Mouse (Mus musculus): ENCODE results near the gene 1700056E22Rik. TPM values are rescaled to one million over a fixed set of nuclear protein-coding genes. Genes with fewer than 3 reads are reported as not detected.
A peak's percentile ranks its signal among the peaks of the same experiment; 100 is the strongest.

1700056E22Rik gene
- polyA plus RNA-seq, 1 experiment from 2014 or later, result 1.0 TPM

- Histone ChIP-seq H3K9ac (ENCODE audit: low read depth, low read length) (no peak overlapping the region), H3K27me3 (replicated peaks; ENCODE audit: control insufficient read depth, insufficient read depth, low read length) (no peaks in the 10 kb centered on the region), H3K4me1 (ENCODE audit: control insufficient read depth, insufficient read depth, low read length) (peaks cover 4% of the 10 kb centered on the region; the same call in 1 of the 2 replicates), H3K27ac (replicated peaks; ENCODE audit: low read depth, low read length) (no peak overlapping the region), H3K4me2 (ENCODE audit: low read depth, low read length) (no peak overlapping the region), H3K9me3 (ENCODE audit: control insufficient read depth, low read length) (no peaks in the 10 kb centered on the region), H3K36me3 (ENCODE audit: control insufficient read depth, insufficient read depth, low read length) (no peaks in the 10 kb centered on the region), H3K4me3 (ENCODE audit: low read depth, low read length) (no peak overlapping the region)
- ATAC-seq (ENCODE audit: low read depth) (no peak), DNase-seq (ENCODE audit: low spot score) (no peak)
- 96% methylated on average over 2 of the region's 2 CpGs for WGBS
These were observed 20.1 kb upstream of the 1700056E22Rik start for GRCm38 (mm10) chr1:184054176-184054575.

DNA sequence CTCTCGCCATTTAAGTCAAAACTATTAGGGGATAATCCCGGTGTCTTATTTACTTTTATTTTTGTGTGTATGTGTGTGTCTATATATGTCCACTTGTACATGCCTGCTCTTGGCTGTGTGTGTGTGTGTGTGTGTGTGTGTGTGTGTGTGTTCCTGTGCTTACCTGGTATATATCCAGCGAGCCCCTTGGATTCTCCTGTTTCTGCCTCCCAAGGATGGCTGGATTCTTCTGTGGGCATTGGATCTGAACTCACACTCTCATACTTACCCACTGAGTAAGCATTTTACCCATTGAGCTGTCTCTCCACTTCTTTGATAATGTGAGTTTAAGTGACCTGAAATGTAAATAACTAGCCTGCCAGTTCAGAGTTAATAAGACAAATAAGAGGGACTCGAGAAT lies 19.6 kb upstream of the 1700056E22Rik start:
- Histone ChIP-seq H3K4me2 (ENCODE audit: low read depth, low read length) (no peak overlapping the region), H3K27ac (replicated peaks; ENCODE audit: low read depth, low read length) (no peak overlapping the region), H3K36me3 (ENCODE audit: control insufficient read depth, insufficient read depth, low read length) (no peaks in the 10 kb centered on the region), H3K4me1 (ENCODE audit: control insufficient read depth, insufficient read depth, low read length) (peaks cover 6% of the 10 kb centered on the region; the same call in 1 of the 2 replicates), H3K27me3 (replicated peaks; ENCODE audit: control insufficient read depth, insufficient read depth, low read length) (no peaks in the 10 kb centered on the region), H3K4me3 (ENCODE audit: low read depth, low read length) (no peak overlapping the region), H3K9me3 (ENCODE audit: control insufficient read depth, low read length) (no peaks in the 10 kb centered on the region), H3K9ac (ENCODE audit: low read depth, low read length) (no peak overlapping the region)
- 80% methylated on average over 4 of the region's 4 CpGs for WGBS
- DNase-seq (ENCODE audit: low spot score) (no peak), ATAC-seq (ENCODE audit: low read depth) (no peak)

DNA sequence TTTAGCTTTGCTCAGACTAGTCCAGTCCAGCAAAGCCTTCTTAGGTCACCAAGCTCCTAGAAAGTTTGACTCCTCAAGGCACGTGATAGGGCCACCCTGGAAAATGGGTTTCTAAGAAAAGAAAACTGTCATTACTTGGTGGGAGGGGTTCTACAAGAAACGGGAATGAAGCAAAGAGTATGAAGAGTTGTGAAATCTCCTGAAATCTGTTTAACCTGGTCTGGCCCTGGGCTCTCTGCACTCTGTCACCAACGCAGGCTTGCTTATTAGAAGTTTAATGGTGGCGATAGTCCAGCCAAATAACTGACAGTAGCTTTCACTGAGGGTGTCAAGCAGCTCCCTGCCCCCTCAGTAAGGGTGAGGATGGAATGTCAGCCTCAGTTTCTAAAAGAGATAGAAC lies 19.0 kb upstream of the 1700056E22Rik start:
- Histone ChIP-seq H3K4me3 (ENCODE audit: low read depth, low read length) (no peak overlapping the region), H3K36me3 (ENCODE audit: control insufficient read depth, insufficient read depth, low read length) (no peaks in the 10 kb centered on the region), H3K9ac (ENCODE audit: low read depth, low read length) (no peak overlapping the region), H3K4me1 (ENCODE audit: control insufficient read depth, insufficient read depth, low read length) (peaks cover 6% of the 10 kb centered on the region; the same call in 1 of the 2 replicates), H3K27me3 (replicated peaks; ENCODE audit: control insufficient read depth, insufficient read depth, low read length) (no peaks in the 10 kb centered on the region), H3K4me2 (ENCODE audit: low read depth, low read length) (no peak overlapping the region), H3K27ac (replicated peaks; ENCODE audit: low read depth, low read length) (no peak overlapping the region), H3K9me3 (ENCODE audit: control insufficient read depth, low read length) (no peaks in the 10 kb centered on the region)
- ATAC-seq (ENCODE audit: low read depth) (no peak), DNase-seq (ENCODE audit: low spot score) (no peak)
- WGBS, result 81% methylated on average over 4 of the region's 4 CpGs

GRCm38 (mm10) chr1:184052331-184052730 lies 18.2 kb upstream of the 1700056E22Rik start:
- Histone ChIP-seq H3K9ac (ENCODE audit: low read depth, low read length) (no peak overlapping the region), H3K9me3 (ENCODE audit: control insufficient read depth, low read length) (no peaks in the 10 kb centered on the region), H3K27me3 (replicated peaks; ENCODE audit: control insufficient read depth, insufficient read depth, low read length) (no peaks in the 10 kb centered on the region), H3K36me3 (ENCODE audit: control insufficient read depth, insufficient read depth, low read length) (no peaks in the 10 kb centered on the region), H3K4me2 (ENCODE audit: low read depth, low read length) (no peak overlapping the region), H3K4me3 (ENCODE audit: low read depth, low read length) (no peak overlapping the region), H3K4me1 (ENCODE audit: control insufficient read depth, insufficient read depth, low read length) (peaks cover 6% of the 10 kb centered on the region; the same call in 1 of the 2 replicates), H3K27ac (replicated peaks; ENCODE audit: low read depth, low read length) (no peak overlapping the region)
- no peak for ATAC-seq (ENCODE audit: low read depth)
- 58% methylated on average over 4 of the region's 4 CpGs for WGBS
- no peak for DNase-seq (ENCODE audit: low spot score)

GRCm38 (mm10) chr1:184051824-184052223 lies 17.7 kb upstream of the 1700056E22Rik start:
- no peaks in the 10 kb centered on the region for H3K9me3 ChIP-seq (ENCODE audit: control insufficient read depth, low read length)
- no peak overlapping the region for H3K9ac ChIP-seq (ENCODE audit: low read depth, low read length)
- no peak overlapping the region for H3K4me2 ChIP-seq (ENCODE audit: low read depth, low read length)
- H3K4me1 ChIP-seq (ENCODE audit: control insufficient read depth, insufficient read depth, low read length), result peaks cover 6% of the 10 kb centered on the region; the same call in 1 of the 2 replicates
- peak; percentile 35 for DNase-seq (ENCODE audit: low spot score)
- no peak overlapping the region for H3K27ac ChIP-seq (replicated peaks; ENCODE audit: low read depth, low read length)
- H3K27me3 ChIP-seq (replicated peaks; ENCODE audit: control insufficient read depth, insufficient read depth, low read length), result no peaks in the 10 kb centered on the region
- no peak overlapping the region for H3K4me3 ChIP-seq (ENCODE audit: low read depth, low read length)
- WGBS, result 27% methylated on average over 6 of the region's 6 CpGs
- no peaks in the 10 kb centered on the region for H3K36me3 ChIP-seq (ENCODE audit: control insufficient read depth, insufficient read depth, low read length)
- ATAC-seq (ENCODE audit: low read depth), result 0 out of 2 replicates have a peak, but pooled peaks have one; percentile 44

GRCm38 (mm10) chr1:184051286-184051685 lies 17.2 kb upstream of the 1700056E22Rik start:
- no peaks in the 10 kb centered on the region for H3K27me3 ChIP-seq (replicated peaks; ENCODE audit: control insufficient read depth, insufficient read depth, low read length)
- H3K4me1 ChIP-seq (ENCODE audit: control insufficient read depth, insufficient read depth, low read length), result peaks cover 7% of the 10 kb centered on the region; the same call in 1 of the 2 replicates
- no peaks in the 10 kb centered on the region for H3K36me3 ChIP-seq (ENCODE audit: control insufficient read depth, insufficient read depth, low read length)
- H3K4me3 ChIP-seq (ENCODE audit: low read depth, low read length), result no peak overlapping the region
- WGBS, result 29% methylated on average over 1 of the region's 1 CpGs
- H3K9ac ChIP-seq (ENCODE audit: low read depth, low read length), result no peak overlapping the region
- DNase-seq (ENCODE audit: low spot score), result no peak
- H3K9me3 ChIP-seq (ENCODE audit: control insufficient read depth, low read length), result no peaks in the 10 kb centered on the region
- no peak overlapping the region for H3K4me2 ChIP-seq (ENCODE audit: low read depth, low read length)
- ATAC-seq (ENCODE audit: low read depth), result no peak
- no peak overlapping the region for H3K27ac ChIP-seq (replicated peaks; ENCODE audit: low read depth, low read length)

DNA sequence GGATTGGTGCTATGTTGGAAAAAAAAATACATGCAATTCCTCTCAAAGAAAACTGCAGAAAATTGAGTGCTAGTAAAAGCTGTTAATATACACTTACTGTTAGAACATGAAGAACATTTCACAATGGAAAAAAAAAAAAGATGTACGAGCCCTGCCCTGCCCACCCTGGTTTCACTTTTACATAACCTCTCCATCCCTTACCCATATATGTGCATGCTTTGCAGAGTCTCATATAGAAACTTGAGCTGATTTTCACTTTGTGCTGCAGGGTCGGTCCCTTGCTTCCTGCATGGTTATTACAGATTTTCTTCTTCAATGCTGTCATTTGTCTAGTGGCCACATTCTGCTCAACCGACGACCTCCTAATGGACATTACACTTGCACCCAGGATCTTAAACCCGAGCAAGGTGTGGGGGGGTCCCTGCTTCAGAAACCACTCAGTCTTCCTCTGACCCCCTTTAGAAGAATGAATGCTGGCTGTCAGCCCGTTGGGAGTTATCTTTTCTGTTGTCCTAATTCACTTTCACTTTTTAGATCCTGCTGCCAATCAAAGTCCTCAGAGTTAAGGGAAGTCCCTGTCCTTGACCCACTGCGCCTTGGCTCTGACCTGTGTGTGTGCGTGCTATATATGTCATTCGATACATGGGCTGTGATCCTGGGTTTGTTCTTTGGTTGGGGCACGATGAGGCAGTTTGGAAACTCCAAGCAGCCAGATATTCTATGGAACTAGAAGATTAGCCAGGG lies 14.7 kb upstream of the 1700056E22Rik start:
- no peaks in the 10 kb centered on the region for H3K27me3 ChIP-seq (replicated peaks; ENCODE audit: control insufficient read depth, insufficient read depth, low read length)
- no peak overlapping the region for H3K4me3 ChIP-seq (ENCODE audit: low read depth, low read length)
- no peak overlapping the region for H3K9ac ChIP-seq (ENCODE audit: low read depth, low read length)
- ATAC-seq (ENCODE audit: low read depth) (no peak), DNase-seq (ENCODE audit: low spot score) (no peak)
- H3K9me3 ChIP-seq (ENCODE audit: control insufficient read depth, low read length), result no peaks in the 10 kb centered on the region
- no peak overlapping the region for H3K27ac ChIP-seq (replicated peaks; ENCODE audit: low read depth, low read length)
- 53% methylated on average over 10 of the region's 10 CpGs for WGBS
- no peak overlapping the region for H3K4me2 ChIP-seq (ENCODE audit: low read depth, low read length)
- H3K36me3 ChIP-seq (ENCODE audit: control insufficient read depth, insufficient read depth, low read length), result no peaks in the 10 kb centered on the region
- H3K4me1 ChIP-seq (ENCODE audit: control insufficient read depth, insufficient read depth, low read length), result peaks cover 13% of the 10 kb centered on the region; the same call in 1 of the 2 replicates

- H3K4me3 ChIP-seq (ENCODE audit: low read depth, low read length), result no peak overlapping the region
- ATAC-seq (ENCODE audit: low read depth) (no peak), DNase-seq (ENCODE audit: low spot score) (no peak)
- no peak overlapping the region for H3K9ac ChIP-seq (ENCODE audit: low read depth, low read length)
- no peaks in the 10 kb centered on the region for H3K36me3 ChIP-seq (ENCODE audit: control insufficient read depth, insufficient read depth, low read length)
- no peaks in the 10 kb centered on the region for H3K9me3 ChIP-seq (ENCODE audit: control insufficient read depth, low read length)
- H3K4me1 ChIP-seq (ENCODE audit: control insufficient read depth, insufficient read depth, low read length), result peaks cover 13% of the 10 kb centered on the region
- no peak overlapping the region for H3K4me2 ChIP-seq (ENCODE audit: low read depth, low read length)
- H3K27me3 ChIP-seq (replicated peaks; ENCODE audit: control insufficient read depth, insufficient read depth, low read length), result no peaks in the 10 kb centered on the region
- 83% methylated on average over 9 of the region's 9 CpGs for WGBS
- no peak overlapping the region for H3K27ac ChIP-seq (replicated peaks; ENCODE audit: low read depth, low read length)
These were observed 13.7 kb upstream of the 1700056E22Rik start for GRCm38 (mm10) chr1:184047818-184048217.
